ENCODE assay signal across 14 mouse cellular contexts in the genomic region with DNA sequence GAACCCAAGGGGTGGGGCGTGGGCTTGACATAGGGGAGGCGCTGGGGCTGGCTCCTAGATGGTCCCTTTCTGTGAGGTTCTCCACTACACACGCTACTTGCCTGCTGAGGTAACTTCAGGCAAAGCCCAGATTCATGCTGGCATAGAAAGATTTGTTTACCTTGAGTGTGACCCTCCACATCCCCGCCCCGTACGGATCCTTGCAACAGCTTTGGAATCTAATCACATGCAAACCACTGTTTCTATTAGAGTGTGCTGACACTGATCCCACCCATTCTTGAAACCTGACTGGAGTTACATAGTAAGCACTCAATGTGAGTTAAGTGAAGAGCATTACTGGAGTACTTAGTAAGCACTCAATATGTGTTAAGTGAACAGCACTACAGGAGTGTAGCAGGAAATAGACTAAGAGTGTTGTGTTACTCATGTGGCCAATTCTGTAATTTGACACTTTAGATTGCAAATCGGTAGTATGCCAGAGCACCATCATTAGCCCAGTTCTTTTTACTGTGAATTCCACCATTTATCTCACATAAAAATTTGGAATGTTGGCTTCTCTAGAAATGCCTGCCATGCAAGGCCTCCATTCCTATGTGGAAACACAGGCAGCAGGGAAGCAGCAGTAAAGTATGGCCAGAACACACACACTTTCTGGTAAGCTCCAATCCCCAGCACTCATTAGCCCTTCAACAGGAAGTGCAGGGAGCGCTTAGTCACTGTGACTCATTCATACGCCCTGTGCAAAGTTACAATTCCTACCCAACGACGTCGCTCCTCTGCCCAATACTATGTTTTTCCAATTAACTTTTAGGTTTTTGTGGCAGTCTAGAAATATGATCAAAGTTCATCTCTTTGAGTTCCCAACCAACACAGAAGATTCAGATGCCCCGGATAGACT.
DNase-seq lines count a peak whose midpoint lies in the region; ATAC-seq and TF ChIP-seq lines count a peak whose summit lies in the region.
"Had no signal": no experiment of that assay in that cellular context is flagged by ENCODE, and none has a peak within 500 bp of the region (broad histone marks: within the 10 kb centered on the region; RNA-seq: fewer than 3 reads in every experiment).

No protein-coding gene starts in this region.

- no peaks in the 10 kb centered on the region for H3K27me3 ChIP-seq in CH12.LX (replicated peaks)
- H3K27me3 ChIP-seq: liver, embryonic 13.5 days had no signal

- peaks cover 3 to 41% of the 10 kb centered on the region in 2 experiments; a peak in 3 of 4 replicates for H3K4me1 ChIP-seq in CH12.LX (ENCODE audit: control insufficient read depth in 1 of 2, insufficient read depth in 2 of 2)
- H3K4me1 ChIP-seq: liver, embryonic 13.5 days had no signal

- TF ChIP-seq RAD21 in CH12.LX (IDR thresholded peaks at IDR 0.05; ENCODE audit: low read depth, low read length): no peak

- TF ChIP-seq EP300 in CH12.LX (IDR thresholded peaks at IDR 0.05; ENCODE audit: low read length): no peak

- no peak overlapping the region for H3K9ac ChIP-seq in CH12.LX (ENCODE audit: insufficient read depth, low read depth)
- H3K9ac ChIP-seq: liver, embryonic 13.5 days had no signal

- intact Hi-C loops in gastrocnemius, postnatal 36 days (cut with DNase I): no loop called here

- H3K9me3 ChIP-seq in CH12.LX (replicated peaks; ENCODE audit: low read length): no peaks in the 10 kb centered on the region
- H3K9me3 ChIP-seq: forebrain, embryonic 10.5 days; liver, embryonic 13.5 days had no signal

- TF ChIP-seq POLR2A in CH12.LX (IDR thresholded peaks at IDR 0.05; ENCODE audit: low read depth, low read length): no peak

- H3K4me2 ChIP-seq in CH12.LX (ENCODE audit: insufficient read depth, low read depth, poor library complexity, severe bottlenecking): peak overlapping the region; percentile 39
- H3K4me2 ChIP-seq: liver, embryonic 13.5 days had no signal

- H3K4me3 ChIP-seq in CH12.LX (replicated peaks in 1 of 3; ENCODE audit: low read depth in 2 of 3, low read length in 2 of 3, poor library complexity in 1 of 3): no peak overlapping the region
- H3K4me3 ChIP-seq: forebrain, embryonic 10.5 days; liver, embryonic 13.5 days had no signal

- dilution Hi-C loops in CH12.LX (cut with MboI; ENCODE audit: extremely low pct_ligation_motif_present, extremely low pct_unique_long_range_greater_than_20kb, low sequenced_read_pairs): no loop called here

- H3K79me2 ChIP-seq in CH12.LX (replicated peaks; ENCODE audit: control insufficient read depth, extremely low read depth, insufficient read depth, poor library complexity, severe bottlenecking): no peaks in the 10 kb centered on the region

- peak; percentile 85 for ATAC-seq in granulocyte monocyte progenitor cell, adult 5-6 weeks (replicated peaks; ENCODE audit: poor library complexity, severe bottlenecking)
- no peak for ATAC-seq in activated CD4-positive, CD25-positive, alpha-beta regulatory T cell, adult 4 months

- in situ Hi-C loops in CH12.LX (cut with MboI; ENCODE audit: low pct_ligation_motif_present, low pct_unique_long_range_greater_than_20kb, low sequenced_read_pairs): no loop called here

- H3K27ac ChIP-seq in CH12.LX (ENCODE audit: insufficient read depth, low read depth): no peak overlapping the region
- H3K27ac ChIP-seq: forebrain, embryonic 10.5 days; liver, embryonic 13.5 days had no signal

- H3K36me3 ChIP-seq in CH12.LX (replicated peaks in 1 of 2; ENCODE audit: control insufficient read depth in 1 of 2, insufficient read depth in 1 of 2, low read length in 1 of 2): no peaks in the 10 kb centered on the region
- H3K36me3 ChIP-seq: forebrain, embryonic 10.5 days; liver, embryonic 13.5 days had no signal

- no peak for TF ChIP-seq CTCF in CH12.LX (conservative IDR thresholded peaks at IDR 0.05 in 1 of 2, IDR thresholded peaks at IDR 0.05 in 1 of 2; ENCODE audit: low read depth in 2 of 2, low read length in 2 of 2)

- DNase-seq in CH12.LX (ENCODE audit: extremely low read depth): peak; percentile 12
- peak; percentile 23 for DNase-seq in R1 (ENCODE audit: low read depth, low spot score)
- peak; percentile 10 to 38 for DNase-seq in lung, postnatal 4 days
- DNase-seq in cerebellum, postnatal 36 days: no peak
- DNase-seq in gastrocnemius, postnatal 36 days: no peak
- DNase-seq in urinary bladder, postnatal 10 days (ENCODE audit: low spot score): no peak
- DNase-seq: cerebellum, adult 9-10 months; heart, postnatal 14 days; layer of hippocampus, adult 9-11 months; liver, embryonic 13.5 days; thymus, postnatal 14 days had no signal

TF ChIP-seq in CH12.LX, 34 proteins besides CTCF, POLR2A, EP300 and RAD21:
- TF ChIP-seq ZNF384 (IDR thresholded peaks at IDR 0.05; ENCODE audit: low read depth, low read length): no peak
- TF ChIP-seq USF2 (conservative IDR thresholded peaks at IDR 0.05; ENCODE audit: low read depth, low read length): no peak
- peak; percentile 22; the same call in 1 of the 2 replicates for TF ChIP-seq MAFK (IDR thresholded peaks at IDR 0.05; ENCODE audit: insufficient replicate concordance, low read length)
- TF ChIP-seq NRF1 (IDR thresholded peaks at IDR 0.05; ENCODE audit: low read depth, low read length): no peak
- TF ChIP-seq USF1 (IDR thresholded peaks at IDR 0.05; ENCODE audit: low read depth, low read length): no peak
- no peak for TF ChIP-seq MXI1 (IDR thresholded peaks at IDR 0.05; ENCODE audit: low read depth, low read length)
TF ChIP-seq in CH12.LX: peak in this region for 1.

Comparison
In these comparisons a context has a peak if more than half of its experiments do, and no peak if none do; other contexts are left out.
1. DNase-seq: peak in CH12.LX (single experiment), R1 (single experiment) and lung, postnatal 4 days (2 of 2); none in cerebellum, postnatal 36 days (0 of 2), gastrocnemius, postnatal 36 days (0 of 2) and urinary bladder, postnatal 10 days (single experiment).